Mouse (Mus musculus) heart, adult 2 months (tissue): ENCODE measurements at regions not wholly inside any gene's neighbourhood (a gene's known extent, or its start where the extent isn't known, plus 50 kb on each side); places are given as distances from the start of the nearest gene placed in this dataset.

ENCODE experiments used
- CTCF ChIP-seq: fragments of 200-600 bp; IDR thresholded peaks from 2 replicates; pipeline ENCODE4 v1.8.1; 2022; ENCODE audit warnings: antibody characterized with exemption, mild to moderate bottlenecking, moderate library complexity
- EP300 ChIP-seq: fragments of 200-500 bp; IDR thresholded peaks from 2 replicates; pipeline ENCODE4 v1.6.1; 2011; ENCODE audit warnings: low read depth, low read length, control low read depth; ENCODE audit not compliant: insufficient read depth
- POLR2A ChIP-seq: fragments of 200-500 bp; IDR thresholded peaks from 2 replicates; pipeline ENCODE4 v1.6.1; 2011; ENCODE audit warnings: mild to moderate bottlenecking, low read depth, low read length, control low read depth; ENCODE audit not compliant: insufficient read depth

DNA sequence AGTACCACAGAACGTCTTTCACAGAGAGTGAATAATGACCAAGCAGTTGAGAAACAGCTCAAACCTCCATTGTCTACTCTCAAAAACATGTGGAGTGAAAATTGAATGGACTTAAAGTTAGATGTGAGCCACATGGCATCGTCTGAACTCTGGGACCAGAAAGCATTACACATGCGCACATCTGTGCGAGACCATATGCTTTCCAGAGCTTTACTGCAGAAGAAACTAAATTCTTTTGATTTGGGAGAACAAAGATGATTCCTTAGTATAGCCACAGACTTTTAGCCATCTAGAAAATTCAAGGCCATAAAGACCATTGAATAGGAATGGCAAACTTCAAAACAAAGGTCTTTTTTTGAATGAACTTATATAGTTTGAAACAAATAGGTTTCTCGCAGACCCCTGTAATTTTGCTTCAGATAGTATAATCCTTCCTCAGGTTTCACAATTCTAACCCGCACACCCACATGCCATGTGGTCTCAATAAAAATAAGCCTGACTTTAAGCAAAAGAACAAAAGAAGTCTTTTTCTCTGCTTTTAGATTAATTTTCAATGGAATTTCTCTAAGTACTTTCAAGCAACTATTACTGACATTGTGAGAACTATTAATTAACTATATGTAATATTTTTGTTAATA, 170.5 kb downstream of the Pcdh18 start:
- TF ChIP-seq CTCF = no peak
- no peak for TF ChIP-seq POLR2A
- TF ChIP-seq EP300 = no peak
